9 mouse cellular contexts compared by ENCODE assay signal in the genomic region with DNA sequence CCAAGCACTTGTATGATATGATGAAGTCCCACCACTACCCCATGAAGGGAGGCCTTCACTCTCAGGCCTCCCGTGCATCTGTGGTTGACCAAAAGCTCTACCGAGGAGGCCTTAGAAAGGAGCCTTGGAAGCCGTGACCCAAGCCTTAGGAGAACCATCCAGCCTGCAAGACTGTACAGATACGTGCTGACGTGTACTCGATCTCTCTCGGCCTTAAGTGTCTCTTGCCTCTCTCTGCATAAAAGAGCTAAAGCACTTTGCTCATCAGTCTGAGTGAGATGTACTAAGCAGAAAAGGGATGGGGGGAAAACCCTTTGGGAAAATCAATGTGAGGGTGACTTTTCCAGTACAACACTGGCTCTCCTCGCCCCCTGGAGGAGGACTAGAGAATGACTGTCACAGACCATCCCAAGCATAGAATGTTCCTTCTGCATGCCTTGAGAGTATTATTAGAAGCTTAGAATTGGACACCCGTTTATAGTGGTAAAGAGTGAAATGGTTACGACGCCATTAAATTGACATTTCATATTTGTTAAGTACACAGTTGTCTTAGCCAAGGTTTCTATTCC. TPM values are rescaled to one million over a fixed set of nuclear protein-coding genes. Genes with fewer than 3 reads are reported as not detected.
DNase-seq lines count a peak whose midpoint lies in the region; ATAC-seq and TF ChIP-seq lines count a peak whose summit lies in the region.
"Had no signal": no experiment of that assay in that cellular context is flagged by ENCODE, and none has a peak within 500 bp of the region (broad histone marks: within the 10 kb centered on the region; RNA-seq: fewer than 3 reads in every experiment).

No protein-coding gene starts in this region.

- WGBS in kidney, adult 2 months = 85% methylated on average over 11 of the region's 11 CpGs
- WGBS in kidney, embryonic 15.5 days = 86% methylated on average over 11 of the region's 11 CpGs

- no peaks in the 10 kb centered on the region for H3K79me2 ChIP-seq in C2C12 (ENCODE audit: control insufficient read depth, insufficient read depth)

- DNase-seq in kidney, adult 2 months = peak; percentile 54
- DNase-seq in ES-E14 (ENCODE audit: low read depth, low spot score) = peak; percentile 22
- peak; percentile 24 for DNase-seq in gastrocnemius, postnatal 14 days
- no peak for DNase-seq in right cerebral cortex, postnatal 14 days

- H3K9me3 ChIP-seq in kidney, embryonic 15.5 days (replicated peaks) = no peaks in the 10 kb centered on the region
- no peaks in the 10 kb centered on the region for H3K9me3 ChIP-seq in ES-E14 (ENCODE audit: control insufficient read depth, insufficient read depth, low read depth, low read length)
- H3K9me3 ChIP-seq: midbrain, embryonic 12.5 days had no signal

- no peak overlapping the region for H3K27ac ChIP-seq in kidney, adult 2 months (ENCODE audit: insufficient read depth, low read depth, low read length)
- H3K27ac ChIP-seq in kidney, embryonic 15.5 days = no peak overlapping the region
- H3K27ac ChIP-seq in ES-E14 (ENCODE audit: insufficient read depth, low read depth, low read length, poor library complexity, severe bottlenecking) = no peak overlapping the region
- H3K27ac ChIP-seq: midbrain, embryonic 12.5 days had no signal

- intact Hi-C loops in gastrocnemius, postnatal 14 days (cut with DNase I; ENCODE audit: low total_unique reads) = no loop called here

- H3K4me1 ChIP-seq in kidney, adult 2 months (ENCODE audit: control insufficient read depth, insufficient read depth, low read length) = peaks cover 11% of the 10 kb centered on the region; the same call in 1 of the 2 replicates
- 0 out of 2 replicates have a peak, but pooled peaks cover 2% of the 10 kb centered on the region for H3K4me1 ChIP-seq in kidney, embryonic 15.5 days
- H3K4me1 ChIP-seq in ES-E14 (ENCODE audit: control insufficient read depth in 2 of 2, insufficient read depth in 2 of 2, low read length in 2 of 2, poor library complexity in 1 of 2) = peaks cover 0 to 2% of the 10 kb centered on the region in 2 experiments; a peak in 1 of 4 replicates
- H3K4me1 ChIP-seq: midbrain, embryonic 12.5 days had no signal

- H3ac ChIP-seq in C2C12 (ENCODE audit: control insufficient read depth, insufficient read length, low read depth) = no peak overlapping the region

- TF ChIP-seq CTCF in kidney, adult 2 months (conservative IDR thresholded peaks at IDR 0.05; ENCODE audit: insufficient read depth, insufficient read length, low read depth, low read length) = peak; percentile 74
- peak; percentile 2 for TF ChIP-seq CTCF in C2C12 (IDR thresholded peaks at IDR 0.05; ENCODE audit: control insufficient read depth, insufficient read depth, insufficient read length)

- no peak for TF ChIP-seq POLR2A in kidney, adult 2 months (IDR thresholded peaks at IDR 0.05; ENCODE audit: low read depth, low read length)

- H3K36me3 ChIP-seq in kidney, adult 2 months (ENCODE audit: control insufficient read depth, insufficient read depth, low read length) = no peaks in the 10 kb centered on the region
- no peaks in the 10 kb centered on the region for H3K36me3 ChIP-seq in kidney, embryonic 15.5 days
- H3K36me3 ChIP-seq in C2C12 (ENCODE audit: control insufficient read depth, insufficient read depth) = no peaks in the 10 kb centered on the region
- H3K36me3 ChIP-seq in ES-E14 (ENCODE audit: control insufficient read depth, insufficient read depth, low read length, poor library complexity, severe bottlenecking) = no peaks in the 10 kb centered on the region
- H3K36me3 ChIP-seq: midbrain, embryonic 12.5 days had no signal

- H3K27me3 ChIP-seq in kidney, adult 2 months (replicated peaks; ENCODE audit: control insufficient read depth, insufficient read depth, low read length) = no peaks in the 10 kb centered on the region
- no peaks in the 10 kb centered on the region for H3K27me3 ChIP-seq in kidney, embryonic 15.5 days
- no peaks in the 10 kb centered on the region for H3K27me3 ChIP-seq in C2C12 (ENCODE audit: control insufficient read depth, insufficient read depth, insufficient read length)
- H3K27me3 ChIP-seq: midbrain, embryonic 12.5 days had no signal

- H3K4me3 ChIP-seq in kidney, adult 2 months (ENCODE audit: insufficient read depth, low read depth, low read length) = no peak overlapping the region
- no peak overlapping the region for H3K4me3 ChIP-seq in kidney, embryonic 15.5 days (replicated peaks)
- H3K4me3 ChIP-seq in C2C12 (ENCODE audit: insufficient read depth, poor library complexity, severe bottlenecking) (no peak overlapping the region), ES-E14 (ENCODE audit: insufficient read depth in 1 of 2, low read depth in 1 of 2, low read length in 2 of 2, poor library complexity in 1 of 2, severe bottlenecking in 1 of 2) (no peak overlapping the region)
- H3K4me3 ChIP-seq: midbrain, embryonic 12.5 days had no signal

- no peak for ATAC-seq in kidney, embryonic 15.5 days (replicated peaks; ENCODE audit: low FRiP score)
- ATAC-seq in megakaryocyte progenitor cell, adult 5-6 weeks (replicated peaks; ENCODE audit: poor library complexity) = peak; percentile 27
- no peak for ATAC-seq in megakaryocyte, adult 5-6 weeks (ENCODE audit: poor library complexity, severe bottlenecking)

- no peaks in the 10 kb centered on the region for H3K79me3 ChIP-seq in C2C12 (ENCODE audit: low read depth)

- no peak overlapping the region for H3K9ac ChIP-seq in kidney, embryonic 15.5 days
- no peak overlapping the region for H3K9ac ChIP-seq in ES-E14 (ENCODE audit: insufficient read depth, low read depth, low read length, poor library complexity, severe bottlenecking)
- H3K9ac ChIP-seq: midbrain, embryonic 12.5 days had no signal

- in situ Hi-C loops in ES-E14 (cut with MboI; ENCODE audit: low sequenced_read_pairs in 2 of 2, unreplicated experiment in 2 of 2) = no loop called here

- no peak overlapping the region for H3K4me2 ChIP-seq in kidney, embryonic 15.5 days
- H3K4me2 ChIP-seq: midbrain, embryonic 12.5 days had no signal

TF ChIP-seq in C2C12, 6 proteins besides CTCF, POLR2A, EP300 and RAD21:
- TF ChIP-seq MAX (IDR thresholded peaks at IDR 0.05) (no peak), MYOG (IDR thresholded peaks at IDR 0.05; ENCODE audit: control insufficient read depth, extremely low read depth, insufficient read length) (no peak), FOSL1 (IDR thresholded peaks at IDR 0.05; ENCODE audit: insufficient read depth, low read length, poor library complexity, severe bottlenecking) (no peak), MYOD1 (IDR thresholded peaks at IDR 0.05; ENCODE audit: control insufficient read depth, insufficient read length, low read depth) (no peak), USF1 (IDR thresholded peaks at IDR 0.05; ENCODE audit: low read depth) (no peak), CEBPB (IDR thresholded peaks at IDR 0.05; ENCODE audit: low read depth) (no peak)

TF ChIP-seq in ES-E14, 5 proteins besides CTCF, POLR2A, EP300 and RAD21:
- no peak for TF ChIP-seq MAFK (IDR thresholded peaks at IDR 0.05; ENCODE audit: insufficient read depth, low read depth, low read length)
- no peak for TF ChIP-seq HCFC1 (IDR thresholded peaks at IDR 0.05; ENCODE audit: borderline replicate concordance, insufficient read depth, low read length)
- no peak for TF ChIP-seq CHD2 (IDR thresholded peaks at IDR 0.05; ENCODE audit: low read depth, low read length)
- peak; percentile 58; the same call in 1 of the 2 replicates for TF ChIP-seq ZC3H11A (IDR thresholded peaks at IDR 0.05; ENCODE audit: borderline replicate concordance, low read depth, low read length)
TF ChIP-seq in ES-E14: peak in this region for 1.

RNA-seq across cellular contexts. Expression of gene Gng12, which starts 59.0 kb away (rescaled TPM):
- polyA plus RNA-seq in kidney, adult 2 months (2012; rRNA removed) = 90.6 and 102 TPM in 2 replicates
- 95.7 and 105 TPM in 2 replicates for polyA plus RNA-seq in kidney, embryonic 15.5 days (2015; fragmentation: Nextera tagmentation; extraction: Ambion mirVana)
- 24.9 TPM for polyA plus RNA-seq in C2C12 (2012; fragmentation: generic; extraction: Trizol)
- total RNA-seq in ES-E14 (2012; rRNA removed) = 5.8 and 14.3 TPM in 2 replicates
- total RNA-seq in gastrocnemius, postnatal 14 days (2021) = 10 to 100 TPM; 34.3 to 35.0 TPM
- total RNA-seq in megakaryocyte progenitor cell, adult 5-6 weeks (2015) = 190 and 214 TPM in 2 replicates
- 115 and 154 TPM in 2 replicates for total RNA-seq in megakaryocyte progenitor cell, adult 5-6 weeks (2017)
- 61.0 and 78.1 TPM in 2 replicates for total RNA-seq in megakaryocyte, adult 5-6 weeks (2015)
- total RNA-seq in megakaryocyte, adult 5-6 weeks (2017) = 42.9 and 63.5 TPM in 2 replicates
